Mouse (Mus musculus): ENCODE measurements around the gene H2al1k. TPM values are rescaled to one million over a fixed set of nuclear protein-coding genes. Genes with fewer than 3 reads are reported as not detected.

Gene H2al1k
- polyA plus RNA-seq, 1 experiment from 2014 or later, result not detected

Other genes with a start within 250 kb of the H2al1k start
- gene 4930402K13Rik, start 246.1 kb upstream of the H2al1k start, polyA plus RNA-seq (2014; fragmentation: Nextera tagmentation; extraction: Ambion mirVana), result not detected in 2 replicates
- gene Lancl3, start 150.7 kb upstream of the H2al1k start, polyA plus RNA-seq (2014; fragmentation: Nextera tagmentation; extraction: Ambion mirVana), result 4.0 and 4.1 TPM in 2 replicates
- not detected in 2 replicates for gene Gm14862, start 93.7 kb upstream of the H2al1k start, polyA plus RNA-seq (2014; fragmentation: Nextera tagmentation; extraction: Ambion mirVana)
- gene Xk, start 77.9 kb upstream of the H2al1k start, polyA plus RNA-seq (2014; fragmentation: Nextera tagmentation; extraction: Ambion mirVana), result 7.0 and 7.2 TPM in 2 replicates
- not detected in 2 replicates for gene H2al1m, start 66.9 kb upstream of the H2al1k start, polyA plus RNA-seq (2014; fragmentation: Nextera tagmentation; extraction: Ambion mirVana)
- 0.62 and 0.86 TPM in 2 replicates for gene Cybb, start 137.1 kb downstream of the H2al1k start, polyA plus RNA-seq (2014; fragmentation: Nextera tagmentation; extraction: Ambion mirVana)
- not detected in 2 replicates for gene H2al1o, start 221.8 kb downstream of the H2al1k start, polyA plus RNA-seq (2014; fragmentation: Nextera tagmentation; extraction: Ambion mirVana)